Mouse (Mus musculus): ENCODE measurements around the gene Clec2g.

DNA sequence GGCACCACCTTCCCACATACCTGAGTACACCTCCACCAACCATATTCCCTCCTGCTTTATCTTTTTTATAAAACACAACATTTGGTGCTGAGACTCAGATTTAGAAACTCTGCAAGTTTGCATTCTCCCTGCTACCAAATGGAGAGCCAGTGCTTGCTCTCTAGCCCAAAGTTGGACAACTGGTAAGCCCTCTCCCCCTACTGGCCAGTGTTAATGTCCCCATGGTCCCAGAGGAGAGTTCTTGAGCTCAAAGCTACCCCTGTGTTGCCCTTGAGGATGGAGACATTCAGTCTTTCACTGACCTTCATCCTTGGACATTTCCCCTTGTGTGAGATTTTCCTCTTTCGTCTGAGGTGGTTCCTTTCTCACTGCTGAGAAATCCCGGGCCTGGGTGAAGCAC is 34.1 kb upstream of the Clec2g start:
- no peak for TF ChIP-seq CTCF (IDR thresholded peaks at IDR 0.05; ENCODE audit: low read depth)
- TF ChIP-seq EP300 (IDR thresholded peaks at IDR 0.05; ENCODE audit: low read depth) = no peak
